Mouse (Mus musculus) cerebellum, adult 2 months (tissue): ENCODE measurements around the gene Atoh7.

Experiments
- CTCF ChIP-seq: fragments of 200-500 bp; IDR thresholded peaks from 2 replicates; pipeline ENCODE4 v1.5.1; 2011; ENCODE audit warnings: low read depth, mild to moderate bottlenecking, control low read depth, low read length, moderate library complexity, borderline replicate concordance; ENCODE audit not compliant: insufficient read depth
- POLR2A ChIP-seq: fragments of 200-500 bp; IDR thresholded peaks from 2 replicates; pipeline ENCODE4 v1.6.1; 2011; ENCODE audit warnings: low read length, control low read depth, borderline replicate concordance; ENCODE audit not compliant: insufficient read depth

GRCm38 (mm10) chr10:63091915-63092314, 7.5 kb upstream of the Atoh7 start:
- TF ChIP-seq CTCF (no peak), POLR2A (no peak)
